Mouse (Mus musculus) inflammation-experienced regulatory T-cells, adult 16 weeks (primary cell): ENCODE data around the gene Adamtsl2. TPM values are rescaled to one million over a fixed set of nuclear protein-coding genes. Genes with fewer than 3 reads are reported as not detected.

ENCODE experiments used
- polyA plus RNA-seq: library from polyadenylated mRNA; unstranded; fragments of 100-300 nt; shearing (Covaris generic); gene quantifications from one replicate; pipeline ENCODE4 v1.2.1, GENCODE M21; 2017

The Adamtsl2 gene
- 0.24 TPM for polyA plus RNA-seq

GRCm38 (mm10) chr2:27079152-27079584 is at the start of gene Adamtsl2:
Gene Adamtsl2, plus strand, starts transcription at chr2:27079379.

GRCm38 (mm10) chr2:27071978-27072377 is 7.2 kb upstream of the Adamtsl2 start, which contains the start of gene Mymk:
Gene Mymk, minus strand, starts transcription at chr2:27072179.

GRCm38 (mm10) chr2:27141950-27142693 is 62.9 kb downstream of the Adamtsl2 start, which contains the start of gene Fam163b:
Gene Fam163b, minus strand, starts transcription at chr2:27142491.

Other genes with a start within 250 kb of the Adamtsl2 start
- gene Abo, start 214.4 kb upstream of the Adamtsl2 start, polyA plus RNA-seq = not detected
- 48.2 TPM for gene Surf6, start 176.5 kb upstream of the Adamtsl2 start, polyA plus RNA-seq
- gene Med22, start 168.7 kb upstream of the Adamtsl2 start, polyA plus RNA-seq = 49.9 TPM
- 266 TPM for gene Rpl7a, start 168.6 kb upstream of the Adamtsl2 start, polyA plus RNA-seq
- gene Surf2, start 163.0 kb upstream of the Adamtsl2 start, polyA plus RNA-seq = 76.7 TPM
- 116 TPM for gene Surf1, start 162.8 kb upstream of the Adamtsl2 start, polyA plus RNA-seq
- gene Surf4, start 145.5 kb upstream of the Adamtsl2 start, polyA plus RNA-seq = 181 TPM
- 0.57 TPM for gene Stkld1, start 145.3 kb upstream of the Adamtsl2 start, polyA plus RNA-seq
- 83.9 TPM for gene Rexo4, start 115.0 kb upstream of the Adamtsl2 start, polyA plus RNA-seq
- not detected for gene Adamts13, start 106.0 kb upstream of the Adamtsl2 start, polyA plus RNA-seq
- gene Cacfd1, start 69.5 kb upstream of the Adamtsl2 start, polyA plus RNA-seq = 32.6 TPM
- gene Slc2a6, start 51.4 kb upstream of the Adamtsl2 start, polyA plus RNA-seq = 5.2 TPM
- not detected for gene Mymk, start 7.2 kb upstream of the Adamtsl2 start, polyA plus RNA-seq
- gene Fam163b, start 63.1 kb downstream of the Adamtsl2 start, polyA plus RNA-seq = 0.16 TPM
- gene Dbh, start 85.9 kb downstream of the Adamtsl2 start, polyA plus RNA-seq = not detected
- 1.9 TPM for gene Sardh, start 169.0 kb downstream of the Adamtsl2 start, polyA plus RNA-seq